Mouse (Mus musculus): ENCODE measurements around the gene Nav3. TPM values are rescaled to one million over a fixed set of nuclear protein-coding genes. Genes with fewer than 3 reads are reported as not detected.
A peak's percentile ranks its signal among the peaks of the same experiment; 100 is the strongest.
"Not testable (repeated sequence)": the region's sequence is repeated elsewhere in the genome, so short reads cannot be mapped to it uniquely, and the experiment has no call there.

Nav3 gene
- polyA plus RNA-seq, 1 experiment from 2014 or later, result 0.91 TPM

DNA sequence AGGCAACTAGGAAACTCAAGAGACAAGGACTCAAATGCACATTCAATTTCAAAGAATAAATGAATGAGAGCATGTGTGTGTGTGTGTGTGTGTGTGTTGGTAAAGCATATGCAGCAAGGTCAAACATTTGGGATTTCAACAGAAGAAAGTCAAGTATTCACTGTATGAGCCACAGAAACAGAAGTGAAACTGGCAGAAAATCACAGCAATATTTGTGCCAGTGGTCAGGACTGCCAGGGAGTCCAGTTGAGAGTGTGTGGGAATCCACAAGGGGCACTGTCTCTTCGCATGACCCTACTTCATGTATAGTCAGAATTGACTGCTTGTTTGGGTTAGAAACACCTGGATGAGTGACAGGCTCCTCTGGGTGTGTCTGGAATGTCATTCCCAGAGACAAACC lies 370.1 kb downstream of the Nav3 start:
- no peak for DNase-seq (ENCODE audit: low spot score)

DNA sequence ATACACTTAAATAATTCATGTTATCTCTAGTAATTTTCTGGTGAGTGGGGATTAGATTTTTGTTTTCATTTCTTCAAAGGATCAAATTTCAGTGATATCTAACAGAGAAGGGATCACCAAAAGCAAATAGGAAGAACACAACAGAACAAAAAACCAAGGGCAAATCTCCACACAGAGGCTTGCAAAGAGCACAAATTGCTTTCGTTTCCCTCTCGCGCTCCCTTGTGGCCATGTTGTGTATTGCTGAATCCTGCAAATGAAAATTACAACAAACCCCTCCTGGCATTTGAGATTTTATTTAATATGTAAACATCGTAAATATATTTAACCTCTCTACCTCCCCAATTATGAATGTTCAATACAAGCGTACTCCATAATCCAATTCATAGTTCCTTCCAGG lies 370.8 kb downstream of the Nav3 start:
- DNase-seq (ENCODE audit: low spot score), result peak; percentile 5

DNA sequence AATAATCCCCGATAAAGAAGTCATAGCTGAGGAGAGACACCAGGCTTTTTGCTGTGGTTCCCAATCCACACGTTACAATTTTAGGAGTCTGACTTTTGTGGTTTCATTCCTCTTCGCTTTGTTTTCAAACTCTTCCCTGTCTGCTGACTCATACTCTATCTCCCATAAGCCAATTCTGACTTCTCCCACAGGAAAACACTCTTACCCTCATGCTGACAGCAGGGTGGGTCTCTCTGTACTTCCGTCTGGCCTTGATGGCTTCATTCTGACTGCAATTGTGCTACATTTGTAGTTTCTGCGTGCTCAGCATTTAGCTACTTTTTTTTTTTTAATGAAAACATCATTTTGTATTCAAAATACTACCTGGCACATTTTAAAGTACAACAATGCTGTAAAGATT lies 379.4 kb downstream of the Nav3 start:
- DNase-seq (ENCODE audit: low spot score), result no peak

DNA sequence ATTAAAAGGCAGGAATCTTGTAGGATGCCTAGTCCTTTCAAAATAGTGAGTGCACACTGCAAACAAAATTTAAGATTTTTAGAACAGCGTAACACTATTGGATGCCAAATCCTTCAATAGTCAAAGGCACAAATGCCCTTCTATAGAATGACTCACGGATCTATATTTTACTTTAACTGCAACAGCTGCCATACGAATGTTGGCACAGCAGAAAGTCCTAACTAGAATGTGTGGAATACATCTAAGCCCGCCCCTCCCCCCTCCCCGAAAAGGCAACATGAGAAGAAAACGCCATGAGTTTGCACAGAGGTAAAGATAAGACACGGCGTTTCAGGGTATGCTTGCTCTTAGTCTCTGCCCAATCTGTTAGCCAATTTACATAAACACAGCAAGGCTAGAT lies 383.6 kb downstream of the Nav3 start:
- DNase-seq (ENCODE audit: low spot score), result no peak

GRCm38 (mm10) chr10:110061166-110061565 lies 394.8 kb downstream of the Nav3 start:
- no peak for DNase-seq (ENCODE audit: low spot score)

GRCm38 (mm10) chr10:110037547-110037946 lies 418.5 kb downstream of the Nav3 start:
- DNase-seq (ENCODE audit: low spot score), result no peak

- DNase-seq (ENCODE audit: low spot score), result no peak
Measured at GRCm38 (mm10) chr10:110034582-110035099, 421.4 kb downstream of the Nav3 start.

DNA sequence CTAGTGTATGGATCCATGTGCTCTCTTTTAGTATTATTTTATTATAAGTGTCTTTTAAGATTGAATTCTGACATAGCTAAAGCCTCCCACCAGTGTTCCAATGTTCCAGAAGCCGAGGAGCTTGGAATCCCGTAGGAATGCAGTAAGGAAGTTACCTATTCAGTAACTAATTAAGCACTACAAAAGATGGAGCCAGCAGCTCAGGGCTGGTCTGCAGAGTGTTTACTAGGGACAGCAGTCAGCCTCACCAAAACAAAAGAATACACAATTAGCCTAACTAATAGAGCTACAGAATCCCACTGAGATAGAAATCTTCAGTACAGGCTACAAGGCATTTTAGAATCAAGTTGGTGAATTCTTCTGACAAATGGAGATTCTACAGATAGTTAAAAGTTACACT lies 431.1 kb downstream of the Nav3 start:
- not testable (repeated sequence) for DNase-seq (ENCODE audit: low spot score)

DNA sequence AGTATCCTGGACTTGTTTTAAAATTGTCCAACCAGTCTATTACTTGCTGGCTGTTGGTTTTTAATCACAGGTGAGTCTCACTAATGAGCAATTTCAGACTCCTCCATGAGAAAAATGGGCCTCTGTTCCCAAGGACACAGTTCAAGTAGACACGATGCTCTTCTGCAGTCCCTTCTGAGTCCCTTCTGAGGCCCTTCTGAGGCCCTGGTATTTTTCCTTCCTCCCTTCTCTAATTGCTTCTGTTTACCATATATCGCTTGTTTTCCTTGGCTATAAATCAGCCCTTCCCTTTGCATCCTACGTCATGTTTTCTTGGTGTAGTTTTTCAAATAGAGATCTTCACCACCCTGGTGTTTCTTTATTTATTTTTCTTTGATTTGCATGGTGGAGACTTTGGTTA lies 433.9 kb downstream of the Nav3 start:
- DNase-seq (ENCODE audit: low spot score), result no peak

GRCm38 (mm10) chr10:110019266-110019866 lies 436.6 kb downstream of the Nav3 start:
- no peak for DNase-seq (ENCODE audit: low spot score)

- not testable (repeated sequence) for DNase-seq (ENCODE audit: low spot score)
Measured at GRCm38 (mm10) chr10:110001328-110001727, 454.7 kb downstream of the Nav3 start.

DNA sequence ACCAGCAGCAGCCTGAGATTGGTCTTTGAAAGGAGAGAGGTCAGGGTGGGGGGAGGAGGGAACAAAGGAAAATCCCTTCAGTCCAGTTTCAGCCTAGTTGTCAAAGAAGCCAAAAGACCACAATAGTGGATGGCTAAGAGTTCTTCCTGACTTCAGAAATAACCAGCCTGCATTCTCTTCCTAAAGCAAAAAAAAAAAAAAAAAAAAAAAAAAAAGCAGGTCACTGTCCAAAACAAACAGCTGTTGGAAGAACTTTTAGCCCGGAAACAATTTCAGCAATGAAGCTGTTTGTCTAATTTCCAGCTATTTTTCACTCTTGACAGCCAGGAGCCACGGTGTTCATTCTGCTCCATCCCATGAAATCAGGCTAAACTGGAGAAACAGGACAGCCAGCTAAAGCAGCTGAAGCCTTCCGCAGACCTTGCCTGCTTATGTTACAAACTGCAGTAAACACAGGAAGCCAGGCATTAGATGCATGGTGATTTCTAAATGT lies 455.2 kb downstream of the Nav3 start:
- no peak for DNase-seq (ENCODE audit: low spot score)

- DNase-seq (ENCODE audit: low spot score), result no peak
Measured at GRCm38 (mm10) chr10:109999904-110000303, 456.1 kb downstream of the Nav3 start.

- DNase-seq (ENCODE audit: low spot score), result no peak
Measured at GRCm38 (mm10) chr10:109994302-109994701, 461.7 kb downstream of the Nav3 start.

DNA sequence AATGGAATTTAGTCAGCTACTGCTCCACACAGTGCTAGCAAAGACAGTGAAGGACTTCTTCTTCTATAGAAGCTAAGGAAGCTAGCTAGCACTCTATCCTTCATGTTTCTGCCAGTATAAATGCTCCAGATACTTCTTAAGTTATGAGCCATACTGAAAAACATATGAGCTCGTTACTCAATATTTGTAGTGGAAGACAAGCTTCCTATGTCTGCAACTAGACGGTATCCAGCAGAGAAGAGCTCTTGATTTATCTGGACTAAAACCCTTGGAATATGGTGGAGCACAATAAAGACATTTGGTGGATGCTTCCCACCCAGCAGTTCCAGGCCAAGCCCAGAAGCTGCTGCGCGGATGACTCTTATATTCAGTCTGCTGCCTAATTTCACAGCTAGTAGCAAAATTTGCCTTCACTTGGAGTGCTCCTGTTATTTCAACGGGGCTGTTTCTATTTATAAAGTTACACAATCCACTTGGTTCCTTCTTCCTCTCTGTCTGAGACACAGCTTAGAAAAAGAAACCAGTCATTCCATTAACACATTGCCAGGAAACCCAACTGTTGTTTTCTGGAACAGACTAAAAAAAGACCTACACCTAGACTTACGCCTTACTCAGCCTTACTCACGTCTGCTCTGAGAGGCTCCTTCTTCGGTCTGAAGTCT lies 470.0 kb downstream of the Nav3 start:
- DNase-seq (ENCODE audit: low spot score), result no peak

- DNase-seq (ENCODE audit: low spot score), result no peak
Measured at GRCm38 (mm10) chr10:109976351-109976750, 479.7 kb downstream of the Nav3 start.

DNA sequence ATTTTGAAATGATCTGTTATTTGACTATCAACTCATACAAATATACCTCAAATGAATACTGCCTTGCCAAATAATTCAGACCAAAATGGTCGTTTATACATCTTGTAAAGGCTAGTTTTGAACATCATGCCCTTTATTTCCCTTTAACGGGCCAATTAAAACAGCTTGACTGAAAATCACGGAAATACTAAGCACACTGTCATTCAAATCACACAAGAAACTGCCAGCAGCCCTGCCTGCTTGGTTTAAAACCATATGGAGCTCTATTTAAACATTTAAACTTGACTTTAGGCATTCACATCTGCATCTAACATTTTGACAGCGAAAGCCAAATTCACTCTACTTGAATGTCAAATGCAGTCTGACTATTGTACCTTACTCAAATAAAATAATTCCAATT lies 481.8 kb downstream of the Nav3 start:
- no peak for DNase-seq (ENCODE audit: low spot score)

DNA sequence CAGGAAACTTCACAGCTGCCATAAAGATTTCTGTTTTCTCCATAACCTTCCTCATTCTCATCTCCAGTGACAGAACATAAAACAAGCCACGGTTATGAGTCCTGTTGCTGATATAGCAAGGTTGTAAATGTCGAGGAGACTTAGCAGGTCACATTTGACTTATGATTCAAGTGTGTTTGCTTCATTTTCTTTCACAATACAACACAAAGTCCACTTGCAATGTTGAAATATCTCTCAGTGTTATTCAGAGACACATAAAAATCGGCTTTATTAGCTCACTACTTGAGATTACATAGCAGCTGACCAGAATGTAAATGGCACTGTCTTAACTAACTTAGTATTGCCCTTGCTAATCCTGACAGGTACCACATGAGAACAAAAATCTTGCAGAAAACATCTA lies 482.5 kb downstream of the Nav3 start:
- DNase-seq (ENCODE audit: low spot score), result no peak

DNA sequence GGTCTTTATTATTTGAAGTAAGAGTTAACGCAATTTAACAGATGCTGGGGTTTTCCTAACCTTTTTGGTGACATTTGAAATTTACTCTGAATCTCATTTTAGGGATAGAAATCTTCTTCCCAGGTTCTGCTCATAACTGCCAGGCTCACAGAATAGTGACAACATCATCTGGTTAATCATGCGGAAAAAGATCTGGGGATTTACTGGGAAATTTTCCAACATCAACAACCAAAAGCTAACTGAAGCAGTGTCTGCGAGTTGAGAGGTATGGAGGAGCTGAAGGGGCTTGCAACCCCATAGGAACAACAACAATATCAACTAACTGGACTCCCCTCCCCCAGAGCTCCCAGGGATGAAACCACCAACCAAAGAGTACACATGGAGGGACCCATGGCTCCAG lies 505.7 kb downstream of the Nav3 start:
- DNase-seq (ENCODE audit: low spot score), result no peak

DNA sequence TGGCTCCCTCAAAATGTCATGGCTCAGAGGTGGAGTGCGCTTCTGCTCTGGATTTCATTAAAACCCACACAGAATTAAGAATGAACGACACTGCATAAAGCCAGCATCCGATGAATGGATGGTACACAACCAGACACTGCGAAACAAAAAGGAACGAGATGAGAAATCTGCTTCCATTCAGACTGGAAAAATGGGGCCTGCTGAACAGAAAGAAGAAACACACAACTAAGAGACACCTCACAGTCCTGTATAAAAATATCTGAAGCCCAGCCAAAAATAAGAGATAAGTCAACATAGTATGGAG lies 526.7 kb downstream of the Nav3 start:
- DNase-seq (ENCODE audit: low spot score), result no peak

DNA sequence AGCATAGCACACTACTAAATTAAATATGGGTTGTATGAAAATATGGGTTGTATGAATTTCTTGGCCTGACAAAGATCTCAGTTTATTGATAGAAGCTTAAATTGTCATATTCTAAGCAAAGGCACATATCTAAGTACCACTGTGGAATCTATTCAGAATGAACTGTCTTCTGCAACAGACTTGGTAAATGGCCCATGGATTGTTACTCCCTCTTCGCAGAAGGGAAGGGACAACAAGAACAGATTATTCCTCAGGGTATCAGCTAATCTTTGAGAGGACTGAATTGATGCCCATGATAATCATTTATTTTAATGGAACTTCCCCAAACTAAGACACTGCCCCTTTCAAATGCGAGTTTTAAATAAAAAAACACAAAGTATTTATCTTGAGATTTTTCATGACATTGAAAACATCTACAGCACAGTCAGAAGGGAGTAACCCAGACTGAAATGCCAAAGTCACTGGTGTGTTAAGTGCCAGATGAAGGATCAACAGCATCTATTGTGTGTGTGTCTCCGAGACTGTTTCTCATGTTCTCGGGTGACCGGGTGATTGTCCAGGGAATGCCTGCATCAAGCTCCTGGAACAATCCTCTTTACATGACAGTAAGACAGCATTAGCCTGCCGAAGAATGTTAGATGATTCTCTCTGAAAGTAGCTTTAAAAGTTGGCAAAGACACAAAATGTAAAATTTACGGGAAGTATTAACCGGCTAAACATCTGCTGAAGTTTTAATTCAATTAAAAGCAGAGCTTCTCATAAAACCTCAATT lies 527.3 kb downstream of the Nav3 start:
- DNase-seq (ENCODE audit: low spot score), result no peak

DNA sequence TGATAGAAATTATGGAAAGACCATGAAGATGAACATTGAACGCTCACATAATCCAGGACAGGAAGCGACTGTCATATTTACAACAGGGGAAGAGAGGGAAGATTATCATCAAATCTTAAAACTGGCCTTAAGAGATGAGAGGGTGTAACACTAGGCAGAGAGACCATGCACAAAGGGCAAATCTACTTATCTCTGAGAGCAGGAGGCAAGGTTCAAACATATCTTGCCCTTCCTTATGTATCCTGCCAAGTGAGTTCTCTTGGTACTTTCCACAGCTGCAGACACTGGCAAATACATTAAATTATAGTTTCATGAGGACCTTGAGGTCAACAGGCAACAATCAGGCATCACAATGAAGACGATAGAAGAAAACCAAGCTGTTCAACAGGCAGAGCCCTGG lies 529.9 kb downstream of the Nav3 start:
- DNase-seq (ENCODE audit: low spot score), result no peak

All from thymus, postnatal 0 days (tissue).